Mouse (Mus musculus) bone marrow, adult 2 months (tissue): Measurements from ENCODE around the gene Mfsd14a.

Experiments used
- CTCF ChIP-seq: fragments of 200-500 bp; IDR thresholded peaks from 2 replicates; pipeline ENCODE4 v1.5.1; 2011; ENCODE audit warnings: low read length, control low read depth; ENCODE audit not compliant: control insufficient read depth, insufficient read depth
- POLR2A ChIP-seq: fragments of 200-500 bp; IDR thresholded peaks from 2 replicates; pipeline ENCODE4 v1.6.1; 2011; ENCODE audit warnings: low read depth, mild to moderate bottlenecking, control low read depth, low read length, borderline replicate concordance; ENCODE audit not compliant: control insufficient read depth

DNA sequence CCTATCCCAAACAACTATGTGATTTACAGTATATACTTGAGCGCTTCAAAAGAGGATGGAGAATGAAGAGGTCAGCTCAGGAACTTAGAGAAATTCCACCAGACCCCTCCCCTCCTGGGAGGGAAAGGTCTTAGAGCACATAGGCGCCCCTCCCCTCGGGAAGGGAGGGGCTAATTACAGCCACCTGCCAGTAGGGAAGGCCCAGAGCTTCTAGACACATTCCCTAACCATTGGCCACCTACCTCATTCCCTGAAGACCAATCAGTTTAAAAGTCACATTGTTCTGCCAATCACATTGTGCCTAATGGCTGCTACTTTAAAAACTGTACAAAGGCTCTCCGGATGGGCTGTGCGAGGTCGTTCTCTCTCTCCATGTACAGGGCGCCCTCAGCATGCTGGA is 39.8 kb downstream of the Mfsd14a start:
- TF ChIP-seq CTCF (no peak), POLR2A (no peak)
